Comparison of ENCODE assay signal across 24 mouse cellular contexts in genomic region chr9:40639536-40640187, GRCm38 (mm10). TPM values are rescaled to one million over a fixed set of nuclear protein-coding genes. Genes with fewer than 3 reads are reported as not detected.
DNase-seq lines count a peak whose midpoint lies in the region; ATAC-seq and TF ChIP-seq lines count a peak whose summit lies in the region.
"Had no signal": no experiment of that assay in that cellular context is flagged by ENCODE, and none has a peak within 500 bp of the region (broad histone marks: within the 10 kb centered on the region; RNA-seq: fewer than 3 reads in every experiment).

No protein-coding gene starts in this region.

- 28% methylated on average over 10 of the region's 10 CpGs for WGBS in cerebellum, adult 2 months

- TF ChIP-seq CTCF in cerebellum, adult 2 months (IDR thresholded peaks at IDR 0.05; ENCODE audit: borderline replicate concordance, insufficient read depth, low read depth, low read length) = no peak

- TF ChIP-seq POLR2A in cerebellum, adult 2 months (IDR thresholded peaks at IDR 0.05; ENCODE audit: borderline replicate concordance, insufficient read depth, low read length) = no peak

- H3K27me3 ChIP-seq in cerebellum, adult 2 months (ENCODE audit: control insufficient read depth, insufficient read depth, low read length) = no peaks in the 10 kb centered on the region
- peaks cover 25% of the 10 kb centered on the region for H3K27me3 ChIP-seq in megakaryocyte, embryonic 14.5 days (replicated peaks)
- H3K27me3 ChIP-seq: neural tube, embryonic 15.5 days had no signal

- no peak for ATAC-seq in megakaryocyte, adult 5-6 weeks (ENCODE audit: poor library complexity, severe bottlenecking)
- ATAC-seq: activated CD4-positive, CD25-positive, alpha-beta regulatory T cell, adult 4 months had no signal

- H3K36me3 ChIP-seq in megakaryocyte, embryonic 14.5 days (replicated peaks; ENCODE audit: low read length) = no peaks in the 10 kb centered on the region
- H3K36me3 ChIP-seq: embryonic facial prominence, embryonic 10.5 days; neural tube, embryonic 15.5 days had no signal

- no peaks in the 10 kb centered on the region for H3K9me3 ChIP-seq in megakaryocyte, embryonic 14.5 days
- H3K9me3 ChIP-seq: embryonic facial prominence, embryonic 10.5 days; neural tube, embryonic 15.5 days had no signal

- peak overlapping the region; percentile 15; the same call in 1 of the 2 replicates for H3K27ac ChIP-seq in cerebellum, adult 2 months (ENCODE audit: insufficient read depth, low read length)

- H3K4me3 ChIP-seq in cerebellum, adult 2 months (replicated peaks; ENCODE audit: insufficient read depth, low read depth, low read length) = no peak overlapping the region
- H3K4me3 ChIP-seq in megakaryocyte, embryonic 14.5 days (replicated peaks) = peak overlapping the region; percentile 24
- H3K4me3 ChIP-seq: erythroblast, embryonic 14.5 days; neural tube, embryonic 15.5 days had no signal

- peak; percentile 47 to 62 for DNase-seq in cerebellum, adult 2 months
- DNase-seq in cerebellum, adult 8-10 months = no peak
- peak; percentile 48 for DNase-seq in heart, adult 8-10 months (ENCODE audit: low spot score)
- no peak for DNase-seq in heart, postnatal 25 days (ENCODE audit: low spot score)
- peak; percentile 36 to 38 for DNase-seq in cerebellum, postnatal 10 days
- DNase-seq in frontal cortex, postnatal 10 days (ENCODE audit: low spot score in 2 of 2) = no peak
- DNase-seq: adrenal gland, postnatal 36 days; kidney, adult 8-10 months; layer of hippocampus, postnatal 36 days; thymus, adult 2 months had no signal

- peaks cover 14% of the 10 kb centered on the region for H3K4me1 ChIP-seq in cerebellum, adult 2 months (ENCODE audit: control insufficient read depth, insufficient read depth, low read length)
- peaks cover 24% of the 10 kb centered on the region for H3K4me1 ChIP-seq in megakaryocyte, embryonic 14.5 days

- intact Hi-C loops in heart, postnatal 25 days (cut with DNase I) = no loop called here

RNA-seq across cellular contexts. Expression of gene Gm21915, which starts 30.8 kb away (rescaled TPM):
- not detected in 2 replicates for polyA plus RNA-seq in cerebellum, adult 2 months (2012; rRNA removed)
- not detected for total RNA-seq in heart, adult 8-10 months (2022)
- not detected for total RNA-seq in heart, postnatal 25 days (2021)
- polyA plus RNA-seq in megakaryocyte, embryonic 14.5 days (2012; ENCODE audit: insufficient read depth, low replicate concordance) = not detected in 2 replicates
- total RNA-seq in megakaryocyte, adult 5-6 weeks (2015) = not detected in 2 replicates
- total RNA-seq in megakaryocyte, adult 5-6 weeks (2017) = not detected in 2 replicates
- total RNA-seq: adrenal gland, postnatal 36 days; hindbrain, postnatal 0 days; layer of hippocampus, postnatal 36 days; monocyte, adult 5-6 weeks had no signal
- polyA plus RNA-seq: activated CD4-positive, CD25-positive, alpha-beta regulatory T cell, adult 4 months; embryonic facial prominence, embryonic 10.5 days; erythroblast, embryonic 14.5 days; frontal cortex, adult 2 months; heart, embryonic 14.5 days; hindbrain, postnatal 0 days; limb, embryonic 11.5 days; liver, embryonic 16.5 days; neural tube, embryonic 15.5 days; small intestine, adult 2 months; stomach, embryonic 14.5 days; thymus, adult 2 months had no signal

RNA-seq across cellular contexts. Expression of gene Clmp, which starts 46.1 kb away (rescaled TPM):
- 21.7 and 21.8 TPM in 2 replicates for polyA plus RNA-seq in cerebellum, adult 2 months (2012; rRNA removed)
- 1 to 10 TPM; 3.3 to 4.4 (median 4.0) TPM for total RNA-seq in heart, adult 8-10 months (2022)
- total RNA-seq in heart, postnatal 25 days (2021) = 1 to 10 TPM; 3.4 to 7.0 TPM
- polyA plus RNA-seq in megakaryocyte, embryonic 14.5 days (2012; ENCODE audit: insufficient read depth, low replicate concordance) = 1.1 TPM in 1 of 2 replicates, not detected in the other
- 0.30 and 1.3 TPM in 2 replicates for total RNA-seq in megakaryocyte, adult 5-6 weeks (2015)
- total RNA-seq in megakaryocyte, adult 5-6 weeks (2017) = 0.61 and 1.4 TPM in 2 replicates
- polyA plus RNA-seq: erythroblast, embryonic 14.5 days had no signal

Comparison
In these comparisons a context has a peak if more than half of its experiments do, and no peak if none do; other contexts are left out.
1. DNase-seq: peak in cerebellum, adult 2 months (2 of 2), heart, adult 8-10 months (single experiment) and cerebellum, postnatal 10 days (2 of 2); none in cerebellum, adult 8-10 months (single experiment), heart, postnatal 25 days (single experiment) and frontal cortex, postnatal 10 days (0 of 2).